In genomic region chr4:139669847-139670246, GRCm38 (mm10) we compare ENCODE assay signal across 9 mouse cellular contexts. TPM values are rescaled to one million over a fixed set of nuclear protein-coding genes. Genes with fewer than 3 reads are reported as not detected.
DNase-seq lines count a peak whose midpoint lies in the region; ATAC-seq and TF ChIP-seq lines count a peak whose summit lies in the region.
"Had no signal": no experiment of that assay in that cellular context is flagged by ENCODE, and none has a peak within 500 bp of the region (broad histone marks: within the 10 kb centered on the region; RNA-seq: fewer than 3 reads in every experiment).

No protein-coding gene starts in this region.

- H3K36me3 ChIP-seq in forebrain, postnatal 0 days (ENCODE audit: insufficient read depth): no peaks in the 10 kb centered on the region
- no peaks in the 10 kb centered on the region for H3K36me3 ChIP-seq in intestine, postnatal 0 days (ENCODE audit: control insufficient read depth, insufficient read depth)
- no peaks in the 10 kb centered on the region for H3K36me3 ChIP-seq in limb, embryonic 14.5 days (ENCODE audit: control insufficient read depth, insufficient read depth, low read length)
- no peaks in the 10 kb centered on the region for H3K36me3 ChIP-seq in neural tube, embryonic 12.5 days

- no peak overlapping the region for H3K4me2 ChIP-seq in forebrain, postnatal 0 days (ENCODE audit: low read depth)
- no peak overlapping the region for H3K4me2 ChIP-seq in intestine, postnatal 0 days (replicated peaks; ENCODE audit: low read depth)
- no peak overlapping the region for H3K4me2 ChIP-seq in limb, embryonic 14.5 days (replicated peaks; ENCODE audit: low read depth, low read length, severe bottlenecking)
- no peak overlapping the region for H3K4me2 ChIP-seq in neural tube, embryonic 12.5 days (replicated peaks)

- no peaks in the 10 kb centered on the region for H3K4me1 ChIP-seq in forebrain, postnatal 0 days (ENCODE audit: insufficient read depth)
- no peaks in the 10 kb centered on the region; the same call in 1 of the 2 replicates for H3K4me1 ChIP-seq in intestine, postnatal 0 days (replicated peaks; ENCODE audit: control insufficient read depth, insufficient read depth, low read length)
- H3K4me1 ChIP-seq in limb, embryonic 14.5 days (ENCODE audit: control insufficient read depth, insufficient read depth, low read length): no peaks in the 10 kb centered on the region
- H3K4me1 ChIP-seq in neural tube, embryonic 12.5 days: no peaks in the 10 kb centered on the region

- no peak overlapping the region for H3K9ac ChIP-seq in forebrain, postnatal 0 days
- no peak overlapping the region for H3K9ac ChIP-seq in intestine, postnatal 0 days (ENCODE audit: low read depth, low read length)
- H3K9ac ChIP-seq in limb, embryonic 14.5 days (ENCODE audit: low read depth, low read length, severe bottlenecking): no peak overlapping the region
- no peak overlapping the region for H3K9ac ChIP-seq in neural tube, embryonic 12.5 days

- 24% methylated on average over 6 of the region's 6 CpGs for WGBS in forebrain, postnatal 0 days
- 6% methylated on average over 6 of the region's 6 CpGs for WGBS in intestine, postnatal 0 days
- 16% methylated on average over 6 of the region's 6 CpGs for WGBS in limb, embryonic 14.5 days
- WGBS in neural tube, embryonic 12.5 days: 21% methylated on average over 6 of the region's 6 CpGs

- H3K27ac ChIP-seq in forebrain, postnatal 0 days (ENCODE audit: low read depth, low read length): no peak overlapping the region
- no peak overlapping the region for H3K27ac ChIP-seq in intestine, postnatal 0 days (ENCODE audit: low read depth, low read length)
- H3K27ac ChIP-seq in limb, embryonic 14.5 days (replicated peaks; ENCODE audit: low read depth, low read length): no peak overlapping the region
- H3K27ac ChIP-seq in neural tube, embryonic 12.5 days: no peak overlapping the region

- no peaks in the 10 kb centered on the region for H3K9me3 ChIP-seq in forebrain, postnatal 0 days (ENCODE audit: low read length)
- H3K9me3 ChIP-seq in intestine, postnatal 0 days (ENCODE audit: control insufficient read depth): no peaks in the 10 kb centered on the region
- H3K9me3 ChIP-seq in limb, embryonic 14.5 days (ENCODE audit: control insufficient read depth, low read length): no peaks in the 10 kb centered on the region
- no peaks in the 10 kb centered on the region for H3K9me3 ChIP-seq in neural tube, embryonic 12.5 days

- H3K4me3 ChIP-seq in forebrain, postnatal 0 days (ENCODE audit: low read depth, low read length): no peak overlapping the region
- H3K4me3 ChIP-seq in intestine, postnatal 0 days (ENCODE audit: low read depth, low read length): no peak overlapping the region
- no peak overlapping the region for H3K4me3 ChIP-seq in limb, embryonic 14.5 days (replicated peaks; ENCODE audit: low read length)
- H3K4me3 ChIP-seq in neural tube, embryonic 12.5 days: no peak overlapping the region

- DNase-seq in 3134 (ENCODE audit: extremely low read depth, insufficient read length, low spot score): peak; percentile 23
- peak; percentile 64 for DNase-seq in CD4-positive helper T cell, adult 2 months (ENCODE audit: low read depth, low spot score)
- peak; percentile 38 for DNase-seq in c-Kit-negative CD71-positive TER-119-positive erythroid progenitor cells, embryonic 14.5 days (ENCODE audit: low read depth, low spot score)
- peak; percentile 68 for DNase-seq in forebrain, postnatal 0 days
- DNase-seq in limb, embryonic 14.5 days (ENCODE audit: low spot score): peak; percentile 66
- DNase-seq in thymus, postnatal 4 days: peak; percentile 75

- ATAC-seq in forebrain, postnatal 0 days: no peak; the same call in 1 of the 2 replicates
- ATAC-seq in intestine, postnatal 0 days: peak; percentile 51
- no peak for ATAC-seq in limb, embryonic 14.5 days (ENCODE audit: low FRiP score, low read depth)
- ATAC-seq in neural tube, embryonic 12.5 days (ENCODE audit: low FRiP score, low read depth): peak; percentile 76; the same call in 1 of the 2 replicates

- TF ChIP-seq POLR2A in limb, embryonic 14.5 days (IDR thresholded peaks at IDR 0.05; ENCODE audit: borderline replicate concordance, extremely low read depth, insufficient read depth, insufficient read length): no peak

- TF ChIP-seq CTCF in forebrain, postnatal 0 days (IDR thresholded peaks at IDR 0.05; ENCODE audit: low read depth): peak; percentile 85
- peak; percentile 99 for TF ChIP-seq CTCF in intestine, postnatal 0 days (IDR thresholded peaks at IDR 0.05; ENCODE audit: low read depth)

- no peaks in the 10 kb centered on the region for H3K27me3 ChIP-seq in forebrain, postnatal 0 days (ENCODE audit: insufficient read depth, low read length)
- H3K27me3 ChIP-seq in intestine, postnatal 0 days (replicated peaks; ENCODE audit: control insufficient read depth, insufficient read depth, low read length): peaks cover 3% of the 10 kb centered on the region; the same call in 1 of the 2 replicates
- no peaks in the 10 kb centered on the region for H3K27me3 ChIP-seq in limb, embryonic 14.5 days (ENCODE audit: control insufficient read depth, insufficient read depth, low read length)
- no peaks in the 10 kb centered on the region for H3K27me3 ChIP-seq in neural tube, embryonic 12.5 days (replicated peaks)

RNA-seq across cellular contexts. Expression of gene Tas1r2, which starts 16.5 kb away (rescaled TPM):
- 0.05 TPM in 1 of 2 replicates, not detected in the other for total RNA-seq in forebrain, postnatal 0 days (2014; rRNA removed)
- not detected in 2 replicates for polyA plus RNA-seq in forebrain, postnatal 0 days (2015; fragmentation: Nextera tagmentation; extraction: Ambion mirVana)
- polyA plus RNA-seq in intestine, postnatal 0 days (2015; fragmentation: Nextera tagmentation; extraction: Ambion mirVana): not detected in 2 replicates
- polyA plus RNA-seq in limb, embryonic 14.5 days (2012; rRNA removed): 0.04 and 0.05 TPM in 2 replicates
- polyA plus RNA-seq in limb, embryonic 14.5 days (2014; fragmentation: Nextera tagmentation; extraction: Ambion mirVana): not detected in 2 replicates
- not detected in 2 replicates for polyA plus RNA-seq in neural tube, embryonic 12.5 days (2016; fragmentation: Nextera tagmentation; extraction: Ambion mirVana)
- total RNA-seq: layer of hippocampus, adult 18-20 months had no signal

RNA-seq across cellular contexts. Expression of gene Aldh4a1, which starts 47.2 kb away (rescaled TPM):
- total RNA-seq in forebrain, postnatal 0 days (2014; rRNA removed): 27.7 and 29.1 TPM in 2 replicates
- polyA plus RNA-seq in forebrain, postnatal 0 days (2015; fragmentation: Nextera tagmentation; extraction: Ambion mirVana): 19.3 and 25.7 TPM in 2 replicates
- 3.5 and 3.9 TPM in 2 replicates for polyA plus RNA-seq in intestine, postnatal 0 days (2015; fragmentation: Nextera tagmentation; extraction: Ambion mirVana)
- polyA plus RNA-seq in limb, embryonic 14.5 days (2012; rRNA removed): 21.9 and 25.6 TPM in 2 replicates
- 21.9 and 23.0 TPM in 2 replicates for polyA plus RNA-seq in limb, embryonic 14.5 days (2014; fragmentation: Nextera tagmentation; extraction: Ambion mirVana)
- polyA plus RNA-seq in neural tube, embryonic 12.5 days (2016; fragmentation: Nextera tagmentation; extraction: Ambion mirVana): 20.4 and 21.6 TPM in 2 replicates

Comparison
In these comparisons a context has a peak if more than half of its experiments do, and no peak if none do; other contexts are left out.
1. DNase-seq: peak in every context shown above with its lines; median percentile 75 in thymus, postnatal 4 days; 68 in forebrain, postnatal 0 days; 66 in limb, embryonic 14.5 days; 64 in CD4-positive helper T cell, adult 2 months; 38 in c-Kit-negative CD71-positive TER-119-positive erythroid progenitor cells, embryonic 14.5 days; 23 in 3134.
2. ATAC-seq: peak in intestine, postnatal 0 days (single experiment) and neural tube, embryonic 12.5 days (single experiment); none in forebrain, postnatal 0 days (single experiment) and limb, embryonic 14.5 days (single experiment).